Mouse (Mus musculus) MEL (cell line): ENCODE results near the gene Tent2.

Experiments
- CTCF ChIP-seq, 3 experiments: IDR thresholded peaks in 2 of 3; conservative IDR thresholded peaks in 1 of 3; 2 replicates each; pipeline ENCODE4 v1.5.1; 2011 to 2012; ENCODE audit warnings: low read length in 3 of 3, low read depth in 2 of 3, mild to moderate bottlenecking in 2 of 3, improper control_type of control experiment in 1 of 3, inconsistent platforms in 1 of 3, mixed read lengths in 1 of 3, moderate library complexity in 1 of 3; ENCODE audit not compliant: control insufficient read depth in 1 of 3, insufficient read depth in 1 of 3, poor library complexity in 1 of 3, severe bottlenecking in 1 of 3
- ETS1 ChIP-seq: IDR thresholded peaks from 2 replicates; pipeline ENCODE4 v1.6.1; 2012; ENCODE audit warnings: low read depth, mild to moderate bottlenecking, inconsistent platforms, low read length, improper control_type of control experiment, moderate library complexity
- HCFC1 ChIP-seq: IDR thresholded peaks from 2 replicates; pipeline ENCODE4 v1.6.1; 2012; ENCODE audit warnings: low read depth, mild to moderate bottlenecking, inconsistent platforms, low read length, improper control_type of control experiment, moderate library complexity
- JUND ChIP-seq: IDR thresholded peaks from 2 replicates; pipeline ENCODE4 v1.6.1; 2011; ENCODE audit warnings: low read depth, mild to moderate bottlenecking, improper control_type of control experiment, low read length
- MAX ChIP-seq: IDR thresholded peaks from 2 replicates; pipeline ENCODE4 v1.6.1; 2011; ENCODE audit warnings: low read length, improper control_type of control experiment
- MYC ChIP-seq: IDR thresholded peaks from 2 replicates; pipeline ENCODE4 v1.6.1; 2011; ENCODE audit warnings: low read depth, mild to moderate bottlenecking, low read length, improper control_type of control experiment, moderate library complexity
- POLR2A ChIP-seq, 2 experiments: IDR thresholded peaks; 2 replicates each; pipeline ENCODE4 v1.6.1; 2011 to 2012; ENCODE audit warnings: low read length in 2 of 2, mild to moderate bottlenecking in 2 of 2, control low read depth in 1 of 2, improper control_type of control experiment in 1 of 2, low read depth in 1 of 2, moderate library complexity in 1 of 2; ENCODE audit not compliant: control insufficient read depth in 1 of 2, insufficient read depth in 1 of 2, poor library complexity in 1 of 2
- SMC3 ChIP-seq: IDR thresholded peaks from 2 replicates; pipeline ENCODE4 v1.6.1; 2011; ENCODE audit warnings: low read depth, low read length, improper control_type of control experiment
- USF1 ChIP-seq: IDR thresholded peaks from 2 replicates; pipeline ENCODE4 v1.6.1; 2014; ENCODE audit warnings: low read depth, mild to moderate bottlenecking, inconsistent platforms, low read length, improper control_type of control experiment, moderate library complexity
- USF2 ChIP-seq, 2 experiments: IDR thresholded peaks; 2 replicates each; pipeline ENCODE4 v1.6.1; 2011 to 2012; ENCODE audit warnings: improper control_type of control experiment in 2 of 2, low read length in 2 of 2, borderline replicate concordance in 1 of 2, inconsistent platforms in 1 of 2, low read depth in 1 of 2, mild to moderate bottlenecking in 1 of 2; ENCODE audit not compliant: insufficient read depth in 1 of 2

DNA sequence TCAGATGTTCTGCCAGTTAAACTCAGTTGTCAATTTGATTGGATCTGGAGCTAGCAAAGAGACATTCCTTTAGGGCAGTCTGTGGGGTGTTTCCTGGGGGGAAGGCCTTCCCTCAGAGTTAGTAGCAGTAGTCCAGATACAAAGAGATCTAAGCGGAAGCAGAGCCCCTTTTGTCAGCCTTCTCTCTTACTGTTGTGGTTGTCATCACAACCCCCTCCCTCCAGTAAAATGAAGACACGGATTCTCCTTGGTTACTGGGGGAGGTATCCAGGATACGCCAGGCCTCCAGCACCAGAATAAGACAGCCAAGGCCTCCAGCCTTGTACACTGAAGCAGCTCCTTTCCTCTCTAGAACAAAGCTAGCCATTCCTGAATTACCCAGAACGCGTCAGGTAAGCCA, 63.2 kb downstream of the Tent2 start:
- TF ChIP-seq CTCF (IDR thresholded peaks at IDR 0.05 in 2 of 3, conservative IDR thresholded peaks at IDR 0.05 in 1 of 3; ENCODE audit: control insufficient read depth in 1 of 3, insufficient read depth in 1 of 3, low read depth in 2 of 3, low read length in 3 of 3, poor library complexity in 1 of 3, severe bottlenecking in 1 of 3): no peak
- TF ChIP-seq USF2 (IDR thresholded peaks at IDR 0.05; ENCODE audit: borderline replicate concordance in 1 of 2, insufficient read depth in 1 of 2, low read depth in 1 of 2, low read length in 2 of 2): no peak
- no peak for TF ChIP-seq USF1
- TF ChIP-seq MYC: no peak
- no peak for TF ChIP-seq POLR2A (IDR thresholded peaks at IDR 0.05; ENCODE audit: control insufficient read depth in 1 of 2, insufficient read depth in 1 of 2, low read depth in 1 of 2, low read length in 2 of 2, poor library complexity in 1 of 2)
- no peak for TF ChIP-seq ETS1
- no peak for TF ChIP-seq MAX
- no peak for TF ChIP-seq JUND
- no peak for TF ChIP-seq HCFC1
- no peak for TF ChIP-seq SMC3
